Mouse (Mus musculus): ENCODE data around the gene Rrnad1.

The Rrnad1 gene

GRCm38 (mm10) chr3:87930078-87930795, at the start of gene Rrnad1, which contains the start of gene Isg20l2:
Gene Rrnad1 (minus strand): TSS chr3:87930717.
Gene Isg20l2 (plus strand): TSS chr3:87930314.
- DNase-seq, result peak; percentile 98 to 99

- DNase-seq, result no peak
These were observed 49.6 kb upstream of the Rrnad1 start for GRCm38 (mm10) chr3:87980085-87980484.

DNA sequence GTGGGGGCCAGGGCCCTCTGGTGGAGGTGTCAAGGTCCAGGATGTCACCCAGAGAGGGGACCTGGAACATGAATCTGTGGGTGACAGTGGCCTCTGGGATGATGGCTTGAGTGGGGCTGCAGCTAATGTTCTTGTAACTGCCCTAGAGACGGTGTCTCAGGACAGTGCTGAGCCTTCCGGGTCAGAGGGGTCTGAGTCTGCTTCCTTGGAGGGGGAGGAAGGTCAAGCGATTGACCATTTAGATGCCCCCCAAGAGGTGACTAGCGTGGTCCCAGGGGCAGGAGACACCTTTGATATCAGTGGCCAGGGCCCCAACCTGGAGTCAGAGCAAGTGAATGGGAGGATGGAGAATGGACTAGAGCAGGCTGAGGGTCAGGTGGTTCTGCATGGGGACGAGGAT, 49.0 kb upstream of the Rrnad1 start:
- DNase-seq, result no peak

- DNase-seq, result peak in 1 of 2 experiments; percentile 43
These were observed 44.0 kb upstream of the Rrnad1 start for GRCm38 (mm10) chr3:87974381-87974987.

DNA sequence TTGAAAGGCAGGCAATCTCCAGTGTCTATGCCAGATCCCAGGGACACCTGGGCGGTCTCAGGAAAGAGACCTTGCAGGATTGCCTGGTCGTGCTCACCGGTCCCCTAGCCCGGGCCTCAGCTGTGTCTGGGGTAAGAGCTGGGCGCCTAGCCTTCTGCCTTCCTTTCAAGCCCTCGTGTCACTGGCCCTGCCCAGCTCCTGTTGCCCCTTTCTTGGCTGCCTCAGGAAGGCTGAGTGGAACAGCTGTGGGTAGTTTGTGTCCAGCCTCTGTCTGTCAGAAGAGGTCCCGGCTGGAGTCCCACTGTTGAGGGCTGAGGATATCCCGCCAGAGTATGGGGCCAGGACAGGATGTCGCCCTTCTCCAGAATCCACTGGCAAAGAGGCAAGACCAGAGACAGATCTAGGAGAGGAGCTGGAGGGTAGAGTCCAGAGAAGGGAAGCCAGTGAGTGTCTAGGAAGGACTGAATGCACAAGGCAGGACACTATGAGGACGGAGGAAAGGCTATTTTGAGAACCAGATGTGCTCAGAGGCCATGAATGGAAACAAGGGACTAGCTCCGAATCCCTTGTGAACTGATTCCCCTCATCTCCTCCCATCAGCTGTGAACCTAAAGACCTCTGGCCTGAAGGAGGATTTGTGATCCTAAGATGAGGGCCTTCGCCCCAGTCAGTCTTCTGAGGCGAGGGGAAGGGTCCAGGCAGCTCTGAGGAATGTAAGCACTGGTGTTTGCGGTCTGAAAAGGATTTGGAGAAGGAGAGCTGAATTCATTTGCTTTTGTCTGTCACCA, 43.3 kb upstream of the Rrnad1 start:
- DNase-seq, result peak in 1 of 2 experiments; percentile 20

GRCm38 (mm10) chr3:87972776-87973175, 42.3 kb upstream of the Rrnad1 start:
- peak in 1 of 2 experiments; percentile 71 for DNase-seq

- peak in 1 of 2 experiments; percentile 59 for DNase-seq
These were observed 41.7 kb upstream of the Rrnad1 start for GRCm38 (mm10) chr3:87972203-87972664.

- DNase-seq, result peak in 1 of 2 experiments; percentile 61
These were observed 41.1 kb upstream of the Rrnad1 start for GRCm38 (mm10) chr3:87971489-87972202.

GRCm38 (mm10) chr3:87970939-87971488, 40.5 kb upstream of the Rrnad1 start, which contains the start of gene Nes:
Gene Nes (plus strand): TSS chr3:87971078.
- peak; percentile 89 to 93 for DNase-seq

DNA sequence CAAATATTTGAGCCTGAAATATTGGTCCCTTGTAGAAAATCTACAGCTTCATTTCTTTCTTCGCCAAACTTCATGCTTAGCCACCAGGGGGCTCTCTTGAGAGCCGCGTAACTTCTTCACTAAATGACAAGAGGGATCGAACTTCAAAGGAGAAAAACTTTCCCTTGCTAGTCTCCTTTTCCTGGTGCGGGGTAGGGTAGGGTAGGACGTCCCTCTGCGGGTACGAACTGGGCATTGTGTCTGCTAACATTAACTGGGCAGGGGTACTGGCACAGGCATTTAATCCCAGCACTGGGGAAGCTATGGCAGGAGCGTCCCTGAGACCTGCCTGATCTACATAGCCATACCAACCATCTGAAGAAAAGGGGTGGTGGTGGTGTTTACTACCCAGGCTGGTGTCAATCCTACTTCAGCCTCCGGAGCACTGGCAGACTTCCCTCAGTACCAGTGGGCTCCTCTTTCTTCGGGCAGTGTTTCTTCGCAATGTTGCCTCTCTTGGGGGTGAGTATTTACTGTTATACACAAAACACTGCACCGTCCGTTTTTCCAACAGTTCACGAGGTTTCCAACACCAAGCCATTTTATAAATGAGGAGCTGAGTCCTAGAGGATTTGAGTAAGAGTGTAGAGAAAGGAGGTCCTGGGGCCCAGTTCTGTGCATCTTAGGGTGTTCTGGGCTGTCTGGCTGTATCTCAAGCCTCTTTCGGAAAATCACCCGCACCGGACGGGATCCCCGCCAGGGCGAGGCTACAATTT, 39.8 kb upstream of the Rrnad1 start:
- peak; percentile 73 to 80 for DNase-seq

DNA sequence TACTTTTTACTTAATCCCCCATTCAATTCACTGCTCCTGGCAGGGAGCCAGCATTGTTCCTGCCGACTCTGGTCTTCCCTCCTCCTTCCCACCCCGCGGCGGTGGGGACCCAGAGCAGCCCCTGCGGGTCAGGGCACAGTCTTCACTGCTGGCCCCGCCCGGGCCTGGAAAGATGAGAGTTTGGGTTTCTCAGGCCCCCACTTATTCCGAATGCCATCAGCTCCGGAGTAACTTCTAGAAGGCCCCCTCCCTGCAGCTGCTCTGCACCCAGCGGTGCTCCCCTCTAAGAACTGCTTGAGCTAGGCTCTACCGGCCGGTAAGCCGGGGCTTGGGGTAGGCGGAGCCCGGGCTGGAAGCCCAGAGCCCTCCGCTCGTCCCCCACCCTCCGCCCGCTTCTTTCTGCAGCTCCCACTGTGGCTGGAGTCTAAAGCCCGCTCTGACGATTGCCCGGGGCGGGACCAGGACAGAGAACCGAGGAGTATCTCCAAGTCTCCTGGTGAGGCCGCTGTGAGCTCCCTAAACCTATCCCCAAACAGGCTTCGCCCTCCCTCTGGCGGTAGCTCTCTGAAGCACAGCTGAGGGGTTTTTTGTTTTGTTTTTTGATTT, 30.2 kb upstream of the Rrnad1 start:
- peak; percentile 95 to 97 for DNase-seq

DNA sequence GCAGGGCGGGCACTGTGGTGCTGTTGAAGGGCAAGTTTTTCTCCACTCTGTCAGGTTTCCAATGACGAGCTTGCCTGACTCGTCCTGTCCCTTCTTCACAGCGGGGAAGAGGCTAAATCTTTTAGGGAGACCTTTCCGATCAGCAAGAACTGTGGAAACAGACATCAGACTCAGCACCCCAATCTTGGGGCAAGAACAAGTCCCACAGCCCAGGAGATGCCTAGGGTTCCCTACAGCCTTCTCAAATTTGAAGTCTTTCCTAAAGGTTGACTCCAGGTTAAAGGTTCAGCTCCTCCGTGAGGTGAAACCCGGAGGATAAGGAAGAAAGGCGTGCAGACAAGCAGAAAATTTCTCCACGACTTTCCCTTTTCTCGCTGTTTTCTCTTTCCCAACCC, 29.7 kb upstream of the Rrnad1 start:
- DNase-seq, result peak in 1 of 2 experiments; percentile 13

DNA sequence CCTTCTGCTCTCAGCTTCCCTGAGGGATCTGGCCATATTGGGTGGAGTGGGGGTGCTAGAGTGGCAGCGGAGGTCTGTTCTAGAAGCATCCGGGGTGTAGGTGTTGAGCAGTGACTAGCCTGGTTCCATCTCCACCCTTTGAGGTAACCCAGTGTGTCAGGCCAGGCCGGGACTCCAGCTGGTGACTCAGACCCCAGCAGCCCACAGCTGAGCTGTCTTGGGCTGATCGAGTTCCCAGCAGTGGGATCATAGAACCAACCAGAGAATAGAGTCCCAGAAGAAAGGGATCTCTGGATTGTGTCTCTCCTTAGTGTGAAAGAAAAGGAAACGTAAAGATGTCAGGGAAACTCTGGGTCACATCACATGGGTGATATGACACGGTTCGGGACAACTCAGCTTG, 28.9 kb upstream of the Rrnad1 start:
- DNase-seq, result no peak

GRCm38 (mm10) chr3:87958967-87959366, 28.4 kb upstream of the Rrnad1 start:
- DNase-seq, result no peak

- peak in 1 of 2 experiments; percentile 38 for DNase-seq
These were observed 28.0 kb upstream of the Rrnad1 start for GRCm38 (mm10) chr3:87958476-87958875.

DNA sequence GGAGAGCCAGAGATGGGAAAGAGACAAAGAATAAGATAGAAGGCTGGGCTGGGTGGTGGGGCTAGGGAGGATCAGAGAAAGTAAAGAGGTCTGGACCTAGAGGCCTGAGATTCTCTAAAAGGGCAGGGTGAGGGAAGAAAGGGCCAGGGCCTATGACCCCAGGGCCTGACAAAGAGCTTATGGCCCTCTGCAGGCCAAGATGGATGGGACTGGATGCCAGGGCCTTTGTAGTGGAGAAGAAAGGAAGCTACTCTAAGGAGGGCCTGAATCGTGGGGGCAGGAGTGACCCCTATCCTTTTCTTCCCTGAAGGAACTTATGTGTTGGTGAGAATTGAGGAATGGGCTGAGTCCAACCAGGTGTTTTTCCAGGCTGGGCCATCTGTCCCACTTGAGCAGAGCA, 27.5 kb upstream of the Rrnad1 start:
- no peak for DNase-seq

DNA sequence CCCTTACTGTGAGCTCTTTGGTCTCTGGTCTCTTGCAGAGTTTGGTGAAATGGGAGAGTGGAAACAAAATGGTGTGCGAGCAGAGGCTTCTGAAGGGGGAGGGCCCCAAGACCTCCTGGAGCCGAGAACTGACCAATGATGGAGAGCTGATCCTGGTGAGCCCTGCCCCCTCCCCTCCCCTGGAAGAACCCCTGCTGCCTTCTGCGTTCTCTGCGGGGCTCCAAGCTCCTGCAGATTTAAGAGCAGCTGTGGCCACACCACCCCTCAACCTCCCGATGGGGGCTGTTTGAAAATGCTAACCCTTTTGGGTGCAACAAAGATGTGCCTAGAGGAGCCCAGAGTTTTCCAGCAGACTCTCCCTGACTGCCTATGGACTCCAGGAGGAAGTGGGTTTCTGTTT, 21.9 kb upstream of the Rrnad1 start:
- peak; percentile 67 to 78 for DNase-seq

DNA sequence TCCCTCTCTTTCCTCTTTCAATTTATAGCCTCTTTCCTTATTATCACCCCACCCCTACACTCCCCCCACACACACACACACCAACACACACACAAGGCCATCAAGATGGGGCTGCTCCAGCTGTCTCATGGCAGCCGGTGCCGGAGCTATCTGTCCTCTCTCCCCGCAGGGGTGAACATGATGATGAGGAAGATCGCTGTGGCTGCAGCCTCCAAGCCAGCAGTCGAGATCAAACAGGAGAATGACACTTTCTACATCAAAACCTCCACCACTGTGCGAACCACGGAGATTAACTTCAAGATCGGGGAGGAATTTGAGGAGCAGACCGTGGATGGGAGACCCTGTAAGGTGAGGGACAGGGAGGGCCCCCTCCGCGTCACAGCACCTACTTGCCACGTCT, 21.4 kb upstream of the Rrnad1 start:
- no peak for DNase-seq

DNA sequence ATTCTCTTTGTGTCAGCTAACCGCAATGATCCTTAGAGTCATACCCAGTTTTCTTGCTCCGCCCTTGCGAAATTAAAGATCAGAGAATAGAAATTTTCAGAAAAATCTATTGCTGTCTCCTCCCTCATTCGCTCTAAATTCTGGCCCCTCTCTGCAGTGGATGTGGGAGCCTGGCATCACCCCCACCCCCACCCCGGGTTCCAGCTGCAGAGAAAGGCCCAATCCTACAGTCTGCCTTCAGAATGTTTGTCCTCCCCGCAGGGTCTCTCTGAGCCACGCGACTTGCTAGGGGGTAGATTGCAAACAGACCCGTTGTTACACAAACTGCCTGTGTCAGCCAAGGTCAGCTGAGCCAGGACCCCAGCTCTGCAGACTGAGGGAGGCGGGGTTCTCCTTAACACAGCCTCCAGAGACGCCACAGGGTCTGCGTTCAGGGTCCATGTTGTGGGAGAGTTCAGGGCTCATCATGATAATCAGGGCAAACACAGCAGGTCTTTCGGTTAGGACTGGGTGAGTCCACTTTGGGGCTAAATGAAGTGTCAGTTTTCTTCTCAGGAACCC, 19.5 kb upstream of the Rrnad1 start:
- no peak for DNase-seq

DNA sequence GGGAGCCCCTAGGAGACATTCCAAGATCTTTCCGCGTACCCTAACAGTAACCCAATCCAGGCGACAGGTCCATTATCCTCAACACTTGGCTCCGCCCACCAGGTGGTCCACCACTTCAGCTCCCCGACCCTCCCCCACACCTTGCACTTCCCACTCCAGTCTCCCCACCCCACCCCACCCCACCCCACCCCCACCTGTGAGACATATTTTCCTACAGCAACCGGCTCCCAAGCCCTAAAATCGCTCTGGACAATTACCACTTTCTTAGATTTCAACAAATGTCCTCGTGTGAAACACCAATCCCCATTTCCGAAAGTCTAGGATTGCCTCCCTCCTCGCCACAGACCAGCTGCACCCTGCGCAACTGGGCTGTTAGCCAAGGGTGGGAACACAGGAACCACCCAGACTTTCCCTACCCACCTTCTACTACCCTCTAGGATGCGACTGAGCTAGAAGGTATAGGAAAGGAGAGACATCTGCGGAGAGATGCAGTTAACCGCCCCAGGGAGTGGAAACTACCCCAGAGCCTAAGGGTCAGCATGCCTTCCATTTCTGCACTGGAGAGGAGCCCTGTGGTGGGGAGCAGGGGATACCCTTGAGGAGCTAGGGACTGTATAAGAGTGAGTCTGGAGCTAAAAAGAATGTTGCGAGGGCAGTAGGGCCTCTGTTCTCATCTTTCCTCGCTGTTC, 18.9 kb upstream of the Rrnad1 start:
- DNase-seq, result no peak
